Mouse (Mus musculus) adrenal gland, adult 2 months (tissue): Measurements from ENCODE around the gene Syn3. TPM values are rescaled to one million over a fixed set of nuclear protein-coding genes. Genes with fewer than 3 reads are reported as not detected.
"Not testable (repeated sequence)": the region's sequence is repeated elsewhere in the genome, so short reads cannot be mapped to it uniquely, and the experiment has no call there.

Experiments used
- DNase-seq: peaks from one replicate; pipeline ENCODE4 v3.0.0; 2021
- polyA plus RNA-seq: library from polyadenylated mRNA; depleted of rRNA; stranded (reverse); fragments of >200 nt; gene quantifications from 2 replicates; pipeline ENCODE4 v1.2.3, GENCODE M21; 2012
- total RNA-seq, 2 experiments: library from RNA; stranded (reverse); gene quantifications; 2 replicates each; pipeline ENCODE4 v1.2.3; 2021

Gene Syn3
- total and polyA plus RNA-seq, 3 experiments: 1.1 to 3.6 (median 2.7) TPM

GRCm38 (mm10) chr10:86416806-86417205 is 81.9 kb downstream of the Syn3 start:
- peak; percentile 34 for DNase-seq

GRCm38 (mm10) chr10:86410868-86411267 is 87.8 kb downstream of the Syn3 start:
- DNase-seq: no peak

GRCm38 (mm10) chr10:86406952-86407351 is 91.7 kb downstream of the Syn3 start:
- no peak for DNase-seq

GRCm38 (mm10) chr10:86398347-86398720 is 100.4 kb downstream of the Syn3 start:
- DNase-seq: no peak

GRCm38 (mm10) chr10:86397577-86398346 is 100.9 kb downstream of the Syn3 start:
- no peak for DNase-seq

- no peak for DNase-seq
Observed at GRCm38 (mm10) chr10:86392399-86392798, 106.3 kb downstream of the Syn3 start.

- peak; percentile 19 for DNase-seq
Observed at GRCm38 (mm10) chr10:86389913-86390312, 108.8 kb downstream of the Syn3 start.

- no peak for DNase-seq
Observed at GRCm38 (mm10) chr10:86389357-86389756, 109.3 kb downstream of the Syn3 start.

- no peak for DNase-seq
Observed at GRCm38 (mm10) chr10:86388803-86389202, 109.9 kb downstream of the Syn3 start.

- peak; percentile 36 for DNase-seq
Observed at GRCm38 (mm10) chr10:86387821-86388440, 110.8 kb downstream of the Syn3 start.

GRCm38 (mm10) chr10:86386232-86386631 is 112.5 kb downstream of the Syn3 start:
- no peak for DNase-seq

- no peak for DNase-seq
Observed at GRCm38 (mm10) chr10:86385656-86386055, 113.0 kb downstream of the Syn3 start.

- DNase-seq: no peak
Observed at GRCm38 (mm10) chr10:86384655-86385054, 114.0 kb downstream of the Syn3 start.

- DNase-seq: no peak
Observed at GRCm38 (mm10) chr10:86381922-86382260, 116.8 kb downstream of the Syn3 start.

- DNase-seq: no peak
Observed at GRCm38 (mm10) chr10:86381150-86381921, 117.4 kb downstream of the Syn3 start.

- no peak for DNase-seq
Observed at GRCm38 (mm10) chr10:86380626-86381025, 118.1 kb downstream of the Syn3 start.

GRCm38 (mm10) chr10:86378803-86379202 is 119.9 kb downstream of the Syn3 start:
- not testable (repeated sequence) for DNase-seq

- DNase-seq: no peak
Observed at GRCm38 (mm10) chr10:86376392-86377185, 122.1 kb downstream of the Syn3 start.

- peak; percentile 85 for DNase-seq
Observed at GRCm38 (mm10) chr10:86375903-86376302, 122.8 kb downstream of the Syn3 start.

- no peak for DNase-seq
Observed at GRCm38 (mm10) chr10:86374061-86374460, 124.6 kb downstream of the Syn3 start.

GRCm38 (mm10) chr10:86371561-86371960 is 127.1 kb downstream of the Syn3 start:
- no peak for DNase-seq

- no peak for DNase-seq
Observed at GRCm38 (mm10) chr10:86369346-86369745, 129.3 kb downstream of the Syn3 start.
